Mouse (Mus musculus): ENCODE results near the gene Nf1.

- TF ChIP-seq CTCF (IDR thresholded peaks at IDR 0.05; ENCODE audit: control insufficient read depth, insufficient read depth, insufficient read length) (no peak), MAX (IDR thresholded peaks at IDR 0.05) (no peak), MYOD1 (IDR thresholded peaks at IDR 0.05; ENCODE audit: control insufficient read depth, insufficient read length, low read depth) (no peak), USF1 (IDR thresholded peaks at IDR 0.05; ENCODE audit: low read depth) (no peak), CEBPB (IDR thresholded peaks at IDR 0.05; ENCODE audit: low read depth) (no peak), FOSL1 (IDR thresholded peaks at IDR 0.05; ENCODE audit: insufficient read depth, low read length, poor library complexity, severe bottlenecking) (peak; percentile 82)
These were observed 74.4 kb downstream of the Nf1 start for GRCm38 (mm10) chr11:79413761-79414513.
